Mouse (Mus musculus): Measurements from ENCODE around the gene Tmppe.
A peak's percentile ranks its signal among the peaks of the same experiment; 100 is the strongest.

The Tmppe gene

DNA sequence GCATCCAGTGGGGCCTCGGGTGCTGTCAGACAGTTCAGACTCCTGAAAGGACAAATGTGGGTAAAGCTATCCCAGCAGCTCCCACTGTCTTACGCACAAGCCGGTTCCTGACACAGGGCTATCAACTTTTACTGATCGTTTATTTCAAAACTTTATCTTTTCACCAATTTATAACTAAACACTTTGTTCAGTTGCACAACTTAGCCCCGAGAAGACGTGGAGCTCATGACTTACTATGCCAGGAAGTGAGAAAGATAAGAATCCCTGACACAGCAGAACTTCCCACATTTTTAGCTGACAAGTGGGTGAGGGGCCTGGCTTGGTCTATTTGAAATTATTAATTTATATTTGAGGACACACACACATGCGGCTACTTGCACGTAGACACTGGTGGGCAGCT lies 6.2 kb upstream of the Tmppe start:
- DNase-seq (ENCODE audit: low read depth) = no peak

GRCm38 (mm10) chr9:114395258-114395657 lies 5.6 kb upstream of the Tmppe start:
- DNase-seq (ENCODE audit: low read depth) = no peak

- DNase-seq (ENCODE audit: low read depth) = no peak
These were observed 1.2 kb upstream of the Tmppe start for GRCm38 (mm10) chr9:114399680-114400079.

DNA sequence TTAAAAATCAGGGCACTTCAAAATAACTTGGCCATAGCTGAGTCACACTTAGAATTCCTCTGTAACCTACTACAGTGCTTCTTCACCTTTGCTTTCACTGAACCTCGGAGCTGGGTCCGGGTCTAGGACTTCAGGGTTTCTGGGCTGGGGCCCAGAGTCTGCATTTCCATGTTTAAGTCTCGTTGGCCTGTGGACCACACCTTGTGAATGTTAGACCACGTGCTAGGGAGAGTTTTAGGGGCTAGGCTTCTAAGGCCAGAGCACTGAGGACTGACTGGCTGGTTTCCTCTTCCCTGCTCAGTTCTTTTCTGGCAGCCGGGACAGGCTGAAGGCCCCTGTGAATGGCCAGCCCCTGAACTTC lies 337 bp upstream of the Tmppe start:
- DNase-seq (ENCODE audit: low read depth) = no peak

DNA sequence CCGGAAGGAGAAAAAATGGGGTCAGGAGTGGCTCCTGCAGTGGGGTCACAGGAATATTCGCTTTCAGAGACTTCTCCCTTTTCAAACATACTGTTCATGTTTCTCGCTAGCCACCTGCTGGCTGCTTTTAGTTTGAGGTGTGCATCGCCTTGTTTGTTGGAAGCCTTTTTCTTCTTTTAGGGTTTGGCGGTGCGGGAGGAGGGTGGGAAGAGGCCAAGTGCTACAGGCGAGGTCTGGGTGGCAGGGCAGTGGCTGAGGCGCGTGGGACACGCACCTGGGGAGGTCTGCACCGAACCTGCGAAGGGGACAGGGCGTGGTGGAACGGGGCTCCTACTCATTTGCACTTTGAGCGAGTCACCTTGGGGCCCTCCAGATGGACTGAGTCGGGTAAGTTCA lies 778 bp downstream of the Tmppe start:
- DNase-seq (ENCODE audit: low read depth) = peak; percentile 66

DNA sequence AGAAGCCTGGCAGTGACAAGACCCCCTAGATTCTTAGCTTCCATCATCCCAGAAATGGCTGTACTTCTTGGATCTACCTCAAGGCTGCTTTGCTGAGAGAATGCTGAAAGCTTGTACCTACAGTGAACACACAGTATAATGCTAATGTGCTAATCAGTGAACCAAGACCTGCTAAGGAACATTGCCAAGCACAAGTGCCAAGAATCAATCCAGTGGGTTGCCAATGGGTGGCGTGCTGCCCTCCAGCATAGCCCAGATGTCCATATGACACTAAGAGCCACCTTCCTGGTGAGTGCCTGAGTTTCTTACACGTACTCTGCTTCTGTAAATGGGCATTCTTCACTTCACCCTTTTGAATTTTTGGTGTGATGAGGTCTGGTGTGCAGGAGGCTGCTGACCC lies 6.8 kb downstream of the Tmppe start:
- no peak for DNase-seq (ENCODE audit: low read depth)

- no peak for DNase-seq (ENCODE audit: low read depth)
These were observed 9.5 kb downstream of the Tmppe start for GRCm38 (mm10) chr9:114410313-114410862.

DNA sequence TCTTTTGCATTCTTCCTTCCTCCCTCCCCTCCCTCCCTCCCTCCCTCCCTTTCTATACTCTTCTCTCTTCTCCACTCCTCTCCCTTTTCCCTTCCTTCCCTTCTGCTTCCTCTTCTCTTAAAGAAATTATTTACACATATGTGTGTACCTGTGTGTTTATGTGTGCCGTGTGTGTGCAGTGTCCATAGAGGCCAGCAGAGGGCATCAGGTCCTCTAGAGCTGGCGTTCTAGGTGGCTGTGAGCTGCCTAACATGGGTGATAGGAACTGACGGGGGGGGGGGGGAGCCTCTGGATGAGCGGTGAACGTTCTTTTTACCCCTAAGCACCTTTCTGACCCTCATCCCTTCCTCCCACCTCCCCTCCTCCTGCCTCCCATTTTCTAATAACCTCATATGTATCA lies 10.4 kb downstream of the Tmppe start:
- DNase-seq (ENCODE audit: low read depth) = no peak

DNA sequence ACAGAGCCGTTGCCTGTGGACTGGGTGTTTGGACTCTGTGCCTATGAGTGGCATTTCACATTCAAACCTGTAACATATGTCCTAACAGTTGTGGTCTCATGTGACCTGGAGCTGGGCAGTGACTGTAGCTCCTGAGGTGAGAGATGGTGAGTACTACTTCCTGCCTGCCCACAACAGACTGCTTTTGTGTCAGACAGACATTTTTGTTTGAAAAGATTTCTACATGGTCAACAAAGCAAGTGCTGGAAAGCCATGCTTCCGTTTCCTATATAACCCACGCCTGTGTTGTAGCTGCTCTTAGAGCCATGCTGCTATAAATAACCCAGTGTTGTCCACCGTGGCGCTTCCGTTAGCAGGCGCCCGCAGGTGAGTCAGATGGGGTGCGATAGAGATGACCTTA lies 11.5 kb downstream of the Tmppe start:
- no peak for DNase-seq (ENCODE audit: low read depth)

- DNase-seq (ENCODE audit: low read depth) = no peak
These were observed 13.0 kb downstream of the Tmppe start for GRCm38 (mm10) chr9:114413866-114414265.

GRCm38 (mm10) chr9:114415701-114416100 lies 14.8 kb downstream of the Tmppe start:
- DNase-seq (ENCODE audit: low read depth) = peak; percentile 87

GRCm38 (mm10) chr9:114416646-114417517 lies 16.0 kb downstream of the Tmppe start:
- no peak for DNase-seq (ENCODE audit: low read depth)

GRCm38 (mm10) chr9:114418187-114418586 lies 17.3 kb downstream of the Tmppe start:
- peak; percentile 90 for DNase-seq (ENCODE audit: low read depth)

DNA sequence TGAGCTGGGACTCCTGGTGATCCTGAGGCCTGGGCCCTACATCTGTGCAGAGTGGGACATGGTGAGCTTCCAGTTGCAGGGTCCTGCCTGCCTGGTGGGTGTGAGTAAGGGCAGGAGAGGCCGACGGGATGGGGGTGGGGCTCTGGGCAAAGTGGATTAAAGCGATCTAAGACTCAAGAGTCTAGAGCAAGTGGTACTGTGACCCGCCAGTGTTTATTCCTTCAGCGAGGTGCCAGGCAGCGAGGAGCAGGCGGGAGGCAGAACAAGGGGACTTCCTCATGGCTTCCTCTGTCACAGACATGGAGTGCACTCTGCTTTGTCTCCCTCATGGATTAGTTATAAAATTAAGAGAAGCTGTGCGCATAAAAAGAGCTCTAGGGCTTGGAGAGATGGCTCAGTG lies 19.5 kb downstream of the Tmppe start:
- DNase-seq (ENCODE audit: low read depth) = no peak

DNA sequence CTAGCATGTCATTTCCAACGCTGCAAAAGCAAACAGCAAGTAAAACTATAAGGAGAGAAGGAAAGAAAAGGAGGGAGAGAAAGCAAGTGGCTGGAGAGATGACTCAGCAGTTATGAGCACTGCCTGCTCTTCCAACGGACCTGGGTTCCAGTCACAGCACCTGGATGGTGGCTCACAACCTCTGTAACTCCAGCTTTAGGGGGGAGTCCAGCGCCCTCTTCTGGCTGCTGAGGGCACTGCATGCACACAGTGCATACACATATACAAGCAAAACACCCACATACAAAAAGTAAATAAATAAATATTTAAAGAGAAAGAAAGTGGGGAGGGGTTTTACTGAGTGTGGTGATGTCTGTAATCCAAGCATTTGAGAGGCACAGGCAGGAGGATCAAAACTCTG lies 20.1 kb downstream of the Tmppe start:
- DNase-seq (ENCODE audit: low read depth) = no peak

DNA sequence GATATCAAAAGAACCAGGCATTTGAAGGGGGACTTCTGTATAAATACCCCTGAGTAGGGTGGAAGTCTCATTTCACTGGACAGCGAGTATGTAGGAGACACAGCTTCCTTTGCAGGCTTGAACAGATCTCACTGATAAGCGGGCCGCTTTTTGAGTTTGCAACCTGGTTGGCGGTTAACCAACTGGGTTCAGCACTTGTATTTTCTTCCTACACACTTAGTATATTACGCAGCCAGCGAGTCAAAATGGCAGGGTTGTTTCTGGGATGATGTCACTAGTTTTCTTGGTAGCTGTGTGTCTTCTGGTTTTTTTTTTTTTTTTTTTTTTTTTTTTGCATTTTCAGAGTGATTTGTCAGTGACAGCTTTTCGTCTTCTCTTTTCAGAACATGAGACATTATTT lies 20.9 kb downstream of the Tmppe start:
- DNase-seq (ENCODE audit: low read depth) = peak; percentile 66

DNA sequence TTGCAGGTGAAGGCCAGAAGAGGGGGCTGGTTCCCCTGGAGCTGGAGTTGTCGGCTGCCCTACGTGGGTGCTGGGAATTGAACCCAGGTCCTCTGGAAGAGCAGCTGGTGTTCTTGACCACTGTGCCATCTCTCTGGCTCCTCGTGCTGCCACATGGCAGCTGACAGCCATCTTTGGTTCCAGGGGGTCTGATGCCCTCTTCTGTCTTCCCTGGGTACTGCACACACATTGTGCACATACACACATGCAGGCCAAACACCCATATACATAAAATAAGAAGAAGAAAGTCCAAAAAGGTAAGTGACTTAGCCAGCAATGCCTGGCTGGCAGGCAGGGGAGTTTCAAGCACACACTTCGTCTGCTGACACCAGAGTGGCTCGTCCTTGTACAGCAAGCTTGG lies 24.7 kb downstream of the Tmppe start:
- no peak for DNase-seq (ENCODE audit: low read depth)

GRCm38 (mm10) chr9:114426201-114426600 lies 25.3 kb downstream of the Tmppe start:
- no peak for DNase-seq (ENCODE audit: low read depth)

- DNase-seq (ENCODE audit: low read depth) = peak; percentile 47
These were observed 26.5 kb downstream of the Tmppe start for GRCm38 (mm10) chr9:114427425-114427824.

- DNase-seq (ENCODE audit: low read depth) = no peak
These were observed 27.4 kb downstream of the Tmppe start for GRCm38 (mm10) chr9:114428103-114428834.

GRCm38 (mm10) chr9:114435668-114436067 lies 34.8 kb downstream of the Tmppe start:
- DNase-seq (ENCODE audit: low read depth) = peak; percentile 58

- DNase-seq (ENCODE audit: low read depth) = peak; percentile 84
These were observed 39.6 kb downstream of the Tmppe start for GRCm38 (mm10) chr9:114440548-114440947.

- no peak for DNase-seq (ENCODE audit: low read depth)
These were observed 41.3 kb downstream of the Tmppe start for GRCm38 (mm10) chr9:114442225-114442624.

Measured in naive thymus-derived CD4-positive, alpha-beta T cell, adult 2 months (primary cell).